Mouse (Mus musculus): Measurements from ENCODE around the gene Hnf4a. TPM values are rescaled to one million over a fixed set of nuclear protein-coding genes. Genes with fewer than 3 reads are reported as not detected.
"Not testable (repeated sequence)": the region's sequence is repeated elsewhere in the genome, so short reads cannot be mapped to it uniquely, and the experiment has no call there.

Hnf4a gene
- total RNA-seq (2017) = not detected in 3 replicates

GRCm38 (mm10) chr2:163506300-163507004, at the start of gene Hnf4a:
Hnf4a (plus strand) TSS chr2:163506808.
- ATAC-seq (replicated peaks; ENCODE audit: insufficient number of reproducible peaks, low FRiP score, low TSS enrichment, poor library complexity, severe bottlenecking) = no peak

GRCm38 (mm10) chr2:163458539-163459265, 47.9 kb upstream of the Hnf4a start:
- no peak for ATAC-seq (replicated peaks; ENCODE audit: insufficient number of reproducible peaks, low FRiP score, low TSS enrichment, poor library complexity, severe bottlenecking)

GRCm38 (mm10) chr2:163459380-163459779, 47.2 kb upstream of the Hnf4a start:
- no peak for ATAC-seq (replicated peaks; ENCODE audit: insufficient number of reproducible peaks, low FRiP score, low TSS enrichment, poor library complexity, severe bottlenecking)

DNA sequence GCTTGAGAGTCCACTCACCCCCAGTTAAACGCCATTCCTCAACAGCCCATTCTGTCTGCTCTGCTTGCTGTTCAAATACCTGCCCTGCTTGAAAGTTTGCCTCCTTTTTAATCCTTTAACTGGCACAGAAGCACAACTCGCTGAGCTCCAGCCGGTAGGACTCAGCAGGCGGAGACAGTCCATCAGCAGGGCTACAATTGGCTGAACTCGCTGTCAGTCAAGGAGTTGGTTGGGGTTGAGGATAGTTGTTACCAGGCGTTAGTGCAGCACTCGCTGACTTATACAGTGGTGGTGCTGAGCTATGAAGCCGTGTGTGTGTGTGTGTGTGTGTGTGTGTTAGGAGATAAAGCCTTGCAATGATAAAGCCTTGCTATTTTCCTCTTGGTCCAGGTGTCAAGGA, 46.0 kb upstream of the Hnf4a start:
- no peak for ATAC-seq (replicated peaks; ENCODE audit: insufficient number of reproducible peaks, low FRiP score, low TSS enrichment, poor library complexity, severe bottlenecking)

DNA sequence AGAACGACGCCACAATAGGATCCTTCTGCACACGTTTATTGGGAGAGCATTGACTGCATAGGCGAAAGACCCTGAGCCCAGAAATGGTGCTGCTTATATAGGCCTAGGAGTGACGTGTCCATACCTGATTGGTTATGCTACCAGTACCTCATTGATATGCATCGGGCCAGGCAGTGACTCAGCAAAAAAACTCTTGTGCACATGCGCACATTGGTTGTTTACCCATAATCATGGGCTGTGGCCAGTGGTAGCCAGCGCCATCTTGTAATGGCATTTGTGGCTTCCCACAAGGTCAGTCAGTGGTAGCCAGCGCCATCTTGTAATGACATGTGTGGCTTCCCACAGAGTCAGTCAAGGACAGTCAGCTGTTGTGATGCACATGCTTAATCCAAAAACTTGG, 45.3 kb upstream of the Hnf4a start:
- not testable (repeated sequence) for ATAC-seq (replicated peaks; ENCODE audit: insufficient number of reproducible peaks, low FRiP score, low TSS enrichment, poor library complexity, severe bottlenecking)

GRCm38 (mm10) chr2:163462386-163462785, 44.2 kb upstream of the Hnf4a start:
- ATAC-seq (replicated peaks; ENCODE audit: insufficient number of reproducible peaks, low FRiP score, low TSS enrichment, poor library complexity, severe bottlenecking) = no peak

- no peak for ATAC-seq (replicated peaks; ENCODE audit: insufficient number of reproducible peaks, low FRiP score, low TSS enrichment, poor library complexity, severe bottlenecking)
Observed at GRCm38 (mm10) chr2:163462801-163463200, 43.8 kb upstream of the Hnf4a start.

- ATAC-seq (replicated peaks; ENCODE audit: insufficient number of reproducible peaks, low FRiP score, low TSS enrichment, poor library complexity, severe bottlenecking) = no peak
Observed at GRCm38 (mm10) chr2:163463251-163463769, 43.3 kb upstream of the Hnf4a start.

DNA sequence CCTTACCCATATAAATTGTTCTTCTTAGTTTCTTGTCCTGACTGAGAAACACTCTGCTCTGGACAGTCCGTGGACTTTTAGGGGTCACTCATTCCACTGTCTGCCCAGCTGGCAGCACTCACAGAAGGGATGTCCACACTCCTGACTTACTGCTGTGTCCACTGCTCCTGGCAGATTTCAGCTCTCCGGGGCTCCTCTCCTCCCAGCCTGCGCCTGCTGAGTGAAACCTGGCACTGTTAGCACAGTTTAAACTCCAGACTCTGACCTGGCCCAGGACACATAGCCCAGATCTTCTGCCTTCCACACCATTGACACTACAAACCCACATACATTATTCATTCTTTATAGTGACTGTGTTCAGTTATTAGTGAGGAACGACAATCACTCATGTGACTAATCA, 42.6 kb upstream of the Hnf4a start:
- ATAC-seq (replicated peaks; ENCODE audit: insufficient number of reproducible peaks, low FRiP score, low TSS enrichment, poor library complexity, severe bottlenecking) = no peak

DNA sequence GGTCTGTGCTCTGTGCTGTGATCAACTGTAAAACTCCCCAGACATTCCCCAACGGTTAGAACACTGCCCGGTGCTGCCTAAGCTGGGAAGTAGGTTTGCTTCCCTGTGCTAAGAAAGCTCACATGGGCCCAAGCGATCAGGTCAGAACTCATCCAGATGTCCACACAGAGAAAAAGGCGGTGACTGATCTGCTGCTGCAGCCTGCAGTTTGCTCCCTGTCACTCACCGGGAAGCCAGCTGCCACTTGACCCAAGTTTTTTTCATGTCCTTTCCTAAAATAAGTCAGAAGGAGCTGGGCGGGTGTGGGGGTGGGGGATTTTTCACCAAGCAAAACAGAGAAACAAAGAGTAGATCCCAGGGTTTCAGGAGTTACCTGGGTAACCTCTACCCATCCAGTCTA, 42.0 kb upstream of the Hnf4a start:
- no peak for ATAC-seq (replicated peaks; ENCODE audit: insufficient number of reproducible peaks, low FRiP score, low TSS enrichment, poor library complexity, severe bottlenecking)

DNA sequence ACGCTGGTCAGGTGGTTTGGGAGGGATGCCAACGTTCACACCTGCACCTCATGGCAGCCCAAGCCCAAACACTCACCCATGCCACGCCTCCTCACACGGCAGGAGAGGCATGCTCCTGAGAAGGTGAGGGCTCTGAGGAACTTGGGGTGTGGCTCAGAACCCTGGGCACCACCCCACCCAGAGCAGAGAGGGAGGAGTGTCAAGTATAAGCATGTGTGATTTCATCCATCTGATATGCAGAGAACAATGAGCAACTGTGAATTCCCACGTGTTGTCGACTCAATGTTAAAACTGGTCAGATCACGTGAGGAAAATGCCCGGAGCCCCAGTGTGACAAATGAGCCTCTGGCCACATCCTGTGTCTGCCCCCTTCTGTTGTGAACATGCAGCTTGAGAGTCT, 39.8 kb upstream of the Hnf4a start:
- no peak for ATAC-seq (replicated peaks; ENCODE audit: insufficient number of reproducible peaks, low FRiP score, low TSS enrichment, poor library complexity, severe bottlenecking)

GRCm38 (mm10) chr2:163467585-163467984, 39.0 kb upstream of the Hnf4a start:
- ATAC-seq (replicated peaks; ENCODE audit: insufficient number of reproducible peaks, low FRiP score, low TSS enrichment, poor library complexity, severe bottlenecking) = no peak

- no peak for ATAC-seq (replicated peaks; ENCODE audit: insufficient number of reproducible peaks, low FRiP score, low TSS enrichment, poor library complexity, severe bottlenecking)
Observed at GRCm38 (mm10) chr2:163468866-163469265, 37.7 kb upstream of the Hnf4a start.

- no peak for ATAC-seq (replicated peaks; ENCODE audit: insufficient number of reproducible peaks, low FRiP score, low TSS enrichment, poor library complexity, severe bottlenecking)
Observed at GRCm38 (mm10) chr2:163469711-163470110, 36.9 kb upstream of the Hnf4a start.

DNA sequence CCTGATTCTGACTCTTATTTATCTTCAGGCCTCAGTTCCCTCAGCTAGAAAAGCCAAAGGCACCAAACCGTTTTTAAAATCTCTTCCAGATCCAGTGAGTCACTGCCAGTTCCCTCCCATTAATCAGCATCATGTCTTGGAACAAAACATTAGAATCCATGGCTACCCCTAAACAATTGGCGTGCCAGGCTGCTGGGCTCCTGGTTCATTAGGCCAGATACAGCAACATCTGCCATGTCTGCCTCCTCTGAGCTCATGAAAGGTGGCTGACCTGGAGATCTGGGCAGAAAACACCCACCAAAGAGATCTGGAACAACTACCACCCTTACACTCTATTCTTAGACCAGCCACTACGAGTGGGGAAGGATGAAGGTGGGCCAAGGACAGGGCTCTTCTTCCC, 35.5 kb upstream of the Hnf4a start:
- ATAC-seq (replicated peaks; ENCODE audit: insufficient number of reproducible peaks, low FRiP score, low TSS enrichment, poor library complexity, severe bottlenecking) = no peak

GRCm38 (mm10) chr2:163471710-163472465, 34.7 kb upstream of the Hnf4a start:
- ATAC-seq (replicated peaks; ENCODE audit: insufficient number of reproducible peaks, low FRiP score, low TSS enrichment, poor library complexity, severe bottlenecking) = peak; percentile 16

GRCm38 (mm10) chr2:163472466-163472851, 34.1 kb upstream of the Hnf4a start, which contains the start of gene Fitm2:
Fitm2 (minus strand) TSS chr2:163472629.
- peak; percentile 98 for ATAC-seq (replicated peaks; ENCODE audit: insufficient number of reproducible peaks, low FRiP score, low TSS enrichment, poor library complexity, severe bottlenecking)

GRCm38 (mm10) chr2:163480191-163480825, 26.3 kb upstream of the Hnf4a start:
- no peak for ATAC-seq (replicated peaks; ENCODE audit: insufficient number of reproducible peaks, low FRiP score, low TSS enrichment, poor library complexity, severe bottlenecking)

DNA sequence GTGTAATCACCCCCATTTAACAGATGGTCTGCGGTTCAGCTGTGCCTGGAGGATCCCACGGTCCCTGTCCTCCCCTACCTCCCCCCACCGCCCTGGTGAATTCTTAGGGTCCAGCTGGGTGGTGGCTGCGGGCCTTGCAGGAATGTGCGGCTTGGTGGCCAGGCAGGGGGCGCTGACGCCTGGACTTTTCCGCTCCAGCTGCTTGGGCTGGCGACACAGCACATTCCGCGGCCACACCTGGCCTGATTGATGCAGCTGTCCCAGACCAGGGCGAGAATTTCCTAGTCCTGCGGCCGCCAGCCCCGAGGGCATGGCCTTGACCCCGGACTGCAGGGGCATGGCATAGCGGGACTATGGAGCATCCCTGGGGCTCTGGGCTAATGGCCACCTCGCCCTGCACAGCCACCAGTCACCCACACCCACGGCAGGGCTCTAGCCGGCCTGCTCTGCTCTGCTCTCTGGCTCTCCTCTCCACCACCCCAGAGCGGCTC, 25.0 kb upstream of the Hnf4a start:
- ATAC-seq (replicated peaks; ENCODE audit: insufficient number of reproducible peaks, low FRiP score, low TSS enrichment, poor library complexity, severe bottlenecking) = no peak

All from monocyte, adult 5-6 weeks (primary cell).